Mouse (Mus musculus) midbrain, embryonic 16.5 days (tissue): ENCODE results near the gene Socs4. TPM values are rescaled to one million over a fixed set of nuclear protein-coding genes. Genes with fewer than 3 reads are reported as not detected.

Experiments
- ATAC-seq: fragments of 200-750 bp; cut with Nextera tagmentation; 2 replicates; pipeline ENCODE4 v1.8.0; 2017; ENCODE audit warnings: moderate TSS enrichment
- H3K27ac ChIP-seq: fragments of 300-500 bp; sonication (generic); 2 replicates; pipeline ENCODE4 v1.5.1; 2014; ENCODE audit warnings: mild to moderate bottlenecking, low read length, mixed read lengths
- H3K27me3 ChIP-seq: fragments of 300-500 bp; sonication (generic); 2 replicates; pipeline ENCODE4 v1.6.1; 2014; ENCODE audit warnings: low read depth, low read length, mixed read lengths; ENCODE audit not compliant: control insufficient read depth, insufficient read depth
- H3K36me3 ChIP-seq: fragments of 300-500 bp; sonication (generic); 2 replicates; pipeline ENCODE4 v1.6.1; 2014; ENCODE audit warnings: mild to moderate bottlenecking, low read length, moderate library complexity, mixed read lengths; ENCODE audit not compliant: control insufficient read depth, insufficient read depth
- H3K4me1 ChIP-seq: fragments of 300-500 bp; sonication (generic); 2 replicates; pipeline ENCODE4 v1.6.1; 2014; ENCODE audit warnings: mild to moderate bottlenecking, low read length, mixed read lengths; ENCODE audit not compliant: control insufficient read depth, insufficient read depth
- H3K4me2 ChIP-seq: fragments of 300-500 bp; sonication (generic); 2 replicates; pipeline ENCODE4 v1.6.1; 2014; ENCODE audit warnings: mild to moderate bottlenecking, low read length, mixed read lengths
- H3K4me3 ChIP-seq: fragments of 300-500 bp; sonication (generic); 2 replicates; pipeline ENCODE4 v1.5.1; 2014; ENCODE audit warnings: low read depth, mild to moderate bottlenecking, low read length, moderate library complexity, mixed read lengths
- H3K9ac ChIP-seq: fragments of 300-500 bp; sonication (generic); 2 replicates; pipeline ENCODE4 v1.6.1; 2014; ENCODE audit warnings: low read depth, low read length, mixed read lengths
- H3K9me3 ChIP-seq: fragments of 300-500 bp; sonication (generic); replicated peaks from 2 replicates; pipeline ENCODE4 v1.6.1; 2014; ENCODE audit warnings: mild to moderate bottlenecking, low read length, mixed read lengths; ENCODE audit not compliant: control insufficient read depth, poor library complexity, severe bottlenecking
- WGBS: fragments of 180-500 bp; shearing (Covaris S2); extraction: QIAGEN DNeasy Blood & Tissue Kit; methylation state at CpG from one replicate; pipeline ENCODE4 v1.1.7; 2014; 5-methylcytosine and 5-hydroxymethylcytosine counted together
- polyA plus RNA-seq: library from polyadenylated mRNA; unstranded; fragments of >200 nt; fragmentation: Nextera tagmentation; extraction: Ambion mirVana; gene quantifications from 2 replicates; pipeline ENCODE4 v1.2.1, GENCODE M21; 2015

The Socs4 gene
- polyA plus RNA-seq, 1 experiment from 2014 or later, result 1.7 TPM

DNA sequence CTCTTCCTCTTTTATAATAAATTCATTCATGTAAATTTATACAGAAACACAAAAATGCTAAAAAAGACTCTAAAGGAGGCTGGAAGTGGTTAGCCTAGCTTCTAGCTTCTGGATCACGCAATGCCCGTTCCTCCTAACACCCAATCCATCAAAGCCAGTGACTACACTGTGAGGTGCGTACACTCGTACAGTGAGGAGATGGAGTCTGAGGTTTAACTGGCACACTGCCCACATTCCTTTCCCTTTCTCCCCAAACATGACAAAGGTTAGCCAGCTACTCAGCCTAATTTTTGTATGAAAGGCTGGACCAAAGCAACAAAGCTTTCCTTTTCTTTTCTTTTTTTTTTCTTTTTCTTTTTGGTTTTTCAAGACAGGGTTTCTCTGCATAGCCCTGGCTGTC, 34.0 kb upstream of the Socs4 start:
- Histone ChIP-seq H3K27me3 (no peaks in the 10 kb centered on the region), H3K4me3 (no peak overlapping the region), H3K27ac (no peak overlapping the region), H3K9ac (no peak overlapping the region), H3K36me3 (peaks cover 20% of the 10 kb centered on the region), H3K9me3 (no peaks in the 10 kb centered on the region), H3K4me1 (no peaks in the 10 kb centered on the region), H3K4me2 (no peak overlapping the region)
- no peak for ATAC-seq
- 62% methylated on average over 4 of the region's 4 CpGs for WGBS

DNA sequence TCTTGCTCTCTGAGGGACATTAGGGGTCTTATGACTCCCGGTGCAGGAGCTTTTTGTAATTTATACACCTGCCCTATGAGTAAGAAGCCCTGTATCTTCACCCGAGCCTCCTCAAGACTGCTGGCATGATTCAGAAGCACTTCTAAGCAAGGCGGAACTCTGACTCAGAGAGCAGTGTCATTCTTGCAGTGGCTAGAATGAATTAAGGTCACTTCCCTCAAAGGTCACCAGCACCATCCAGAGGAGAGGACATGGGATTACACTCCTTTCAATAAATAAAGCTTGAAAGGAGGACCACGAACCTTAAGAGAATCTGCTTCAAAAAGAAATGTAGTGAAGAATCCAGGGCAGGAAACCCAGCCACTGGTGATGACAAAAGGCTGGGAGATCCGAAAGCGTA, 26.9 kb upstream of the Socs4 start:
- H3K9me3 ChIP-seq, result no peaks in the 10 kb centered on the region
- no peak for ATAC-seq
- no peak overlapping the region for H3K4me2 ChIP-seq
- no peak overlapping the region for H3K4me3 ChIP-seq
- 86% methylated on average over 6 of the region's 6 CpGs for WGBS
- no peaks in the 10 kb centered on the region for H3K4me1 ChIP-seq
- H3K36me3 ChIP-seq, result peaks cover 14% of the 10 kb centered on the region; the same call in 1 of the 2 replicates
- no peak overlapping the region for H3K27ac ChIP-seq
- H3K27me3 ChIP-seq, result no peaks in the 10 kb centered on the region
- no peak overlapping the region for H3K9ac ChIP-seq

DNA sequence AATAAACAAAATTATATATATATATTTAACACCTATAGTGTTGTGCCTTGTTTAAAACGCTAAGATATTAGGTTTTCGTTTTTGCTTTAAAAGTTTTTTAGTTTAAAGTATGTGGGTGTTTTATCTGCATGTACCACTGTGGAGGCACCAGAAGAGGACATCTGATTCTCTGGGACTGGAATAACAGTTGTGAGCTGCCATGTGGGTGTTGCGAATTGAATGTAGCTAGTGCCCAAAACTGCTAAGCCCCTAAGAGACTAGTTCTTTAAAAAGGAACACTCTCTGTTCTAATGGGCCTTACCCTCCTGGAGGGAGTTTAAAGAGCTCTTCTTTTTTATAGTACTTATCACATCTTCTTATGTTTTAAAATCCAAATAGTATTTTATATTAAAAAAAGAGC, 11.9 kb upstream of the Socs4 start:
- H3K36me3 ChIP-seq, result peaks cover 15% of the 10 kb centered on the region; the same call in 1 of the 2 replicates
- H3K4me1 ChIP-seq, result no peaks in the 10 kb centered on the region
- no peak overlapping the region for H3K4me2 ChIP-seq
- no peaks in the 10 kb centered on the region for H3K27me3 ChIP-seq
- no peak overlapping the region for H3K9ac ChIP-seq
- no peak overlapping the region for H3K4me3 ChIP-seq
- no peak for ATAC-seq
- H3K27ac ChIP-seq, result no peak overlapping the region
- no peaks in the 10 kb centered on the region for H3K9me3 ChIP-seq
- WGBS, result 96% methylated on average over 3 of the region's 3 CpGs

DNA sequence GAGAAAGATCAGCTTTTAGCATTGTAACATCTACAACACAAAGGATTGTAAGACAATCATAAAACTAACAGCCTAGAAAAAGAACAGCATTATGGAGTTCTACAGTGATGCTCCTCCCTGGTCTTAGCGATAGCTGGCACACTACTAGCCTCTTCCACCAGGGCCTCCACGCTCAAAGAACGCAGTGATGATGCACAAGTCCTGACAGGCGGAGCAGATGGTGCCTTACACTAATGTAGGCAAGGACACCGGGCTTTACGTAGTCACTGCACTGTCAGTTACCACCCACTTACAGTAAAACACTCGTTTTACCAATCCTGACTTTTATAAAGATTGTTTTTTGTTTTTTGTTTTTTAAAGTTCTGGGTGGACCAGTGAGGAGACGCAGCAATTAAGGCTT, 10.9 kb upstream of the Socs4 start:
- no peak for ATAC-seq
- Histone ChIP-seq H3K27ac (no peak overlapping the region), H3K27me3 (no peaks in the 10 kb centered on the region), H3K36me3 (peaks cover 17% of the 10 kb centered on the region; the same call in 1 of the 2 replicates), H3K4me1 (no peaks in the 10 kb centered on the region), H3K9ac (no peak overlapping the region), H3K4me2 (no peak overlapping the region), H3K4me3 (no peak overlapping the region), H3K9me3 (no peaks in the 10 kb centered on the region)
- 95% methylated on average over 8 of the region's 8 CpGs for WGBS

DNA sequence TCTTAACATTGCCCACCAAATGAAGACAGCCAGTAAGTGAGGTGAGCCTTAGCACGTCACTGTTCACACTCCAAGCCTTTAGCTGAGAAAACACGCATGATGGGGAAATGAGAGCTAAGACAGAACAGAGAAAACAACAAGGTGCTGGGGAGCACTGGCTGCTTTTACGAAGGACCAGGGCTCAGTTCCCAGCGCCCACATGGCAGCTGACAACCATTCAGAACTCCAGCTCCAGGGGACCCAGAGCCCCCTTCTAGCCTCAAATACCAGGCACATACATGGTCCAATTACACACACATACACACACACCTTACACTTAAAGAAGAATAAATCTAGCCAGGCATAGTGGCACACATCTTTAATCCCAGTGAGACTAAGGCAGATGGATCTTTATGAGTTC, 7.7 kb upstream of the Socs4 start:
- no peak overlapping the region for H3K4me2 ChIP-seq
- no peak overlapping the region for H3K27ac ChIP-seq
- WGBS, result 98% methylated on average over 4 of the region's 4 CpGs
- H3K9me3 ChIP-seq, result no peaks in the 10 kb centered on the region
- H3K9ac ChIP-seq, result no peak overlapping the region
- peaks cover 17% of the 10 kb centered on the region; the same call in 1 of the 2 replicates for H3K36me3 ChIP-seq
- ATAC-seq, result no peak
- H3K4me3 ChIP-seq, result no peak overlapping the region
- no peaks in the 10 kb centered on the region for H3K4me1 ChIP-seq
- no peaks in the 10 kb centered on the region for H3K27me3 ChIP-seq

DNA sequence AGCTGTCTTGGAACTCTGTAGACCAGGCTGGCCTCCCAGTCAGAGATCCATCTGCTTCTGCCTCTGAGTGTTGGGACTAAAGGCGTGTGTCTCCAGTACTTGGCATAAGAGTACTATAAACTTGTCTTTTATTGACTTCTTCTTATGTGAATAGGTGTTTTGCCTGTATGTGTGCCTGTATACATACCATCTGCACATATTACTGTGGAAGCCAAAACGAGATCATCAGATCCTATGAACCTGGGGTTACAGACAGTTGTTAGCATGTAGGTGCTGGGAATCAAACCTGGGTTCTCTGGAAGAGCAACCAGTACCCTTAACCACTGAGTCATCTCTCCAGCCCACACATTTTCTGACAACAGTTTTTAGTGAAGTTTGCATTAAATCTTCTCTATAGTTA, 7.0 kb upstream of the Socs4 start:
- H3K9ac ChIP-seq, result no peak overlapping the region
- H3K9me3 ChIP-seq, result no peaks in the 10 kb centered on the region
- no peak overlapping the region for H3K4me3 ChIP-seq
- WGBS, result 96% methylated on average over 2 of the region's 2 CpGs
- ATAC-seq, result no peak
- H3K4me1 ChIP-seq, result no peaks in the 10 kb centered on the region
- H3K27ac ChIP-seq, result no peak overlapping the region
- peaks cover 17% of the 10 kb centered on the region; the same call in 1 of the 2 replicates for H3K36me3 ChIP-seq
- H3K4me2 ChIP-seq, result no peak overlapping the region
- H3K27me3 ChIP-seq, result no peaks in the 10 kb centered on the region

DNA sequence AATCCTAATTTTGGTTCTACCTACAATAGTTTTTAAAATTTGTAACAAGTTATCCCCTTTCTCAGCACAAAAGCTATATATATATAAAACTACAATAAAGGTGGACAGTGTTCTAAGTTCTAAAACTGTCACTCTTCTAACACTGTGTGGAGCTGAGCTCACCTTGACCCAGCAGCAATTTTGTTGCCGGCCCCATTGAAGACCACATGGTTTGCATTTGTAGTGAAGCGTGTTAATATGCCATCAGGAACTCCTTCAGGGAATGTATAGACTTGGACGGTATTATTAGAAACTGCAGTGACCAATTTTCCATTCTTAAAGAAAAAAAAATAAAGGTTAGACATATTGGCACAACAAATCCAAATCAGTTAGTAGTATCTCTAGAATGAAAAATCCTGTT, 3.0 kb upstream of the Socs4 start:
- no peak overlapping the region for H3K9ac ChIP-seq
- no peaks in the 10 kb centered on the region for H3K27me3 ChIP-seq
- no peaks in the 10 kb centered on the region for H3K9me3 ChIP-seq
- H3K27ac ChIP-seq, result no peak overlapping the region
- WGBS, result 87% methylated on average over 3 of the region's 3 CpGs
- peaks cover 19% of the 10 kb centered on the region for H3K4me1 ChIP-seq
- ATAC-seq, result no peak
- no peak overlapping the region for H3K4me3 ChIP-seq
- peaks cover 9% of the 10 kb centered on the region; the same call in 1 of the 2 replicates for H3K36me3 ChIP-seq
- no peak overlapping the region for H3K4me2 ChIP-seq

DNA sequence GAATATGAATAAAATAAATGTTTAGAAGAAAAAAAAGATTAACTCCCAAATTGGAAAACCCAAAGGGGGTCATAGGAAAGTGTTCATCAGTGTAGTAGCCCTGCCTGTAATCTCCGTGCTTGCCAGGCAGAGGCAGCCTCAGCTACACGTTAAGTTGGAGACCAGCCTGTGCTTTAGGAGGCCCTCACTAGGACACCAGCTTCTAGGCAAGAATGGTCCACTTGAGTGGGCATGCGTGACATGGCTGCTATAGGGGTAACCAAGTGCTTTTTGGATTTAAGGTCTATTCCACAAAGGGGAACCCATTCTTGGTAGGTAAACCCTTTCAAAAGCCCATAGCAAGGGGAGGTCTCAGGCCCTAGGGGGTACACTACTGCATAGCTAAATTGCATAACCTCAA, 1.3 kb upstream of the Socs4 start:
- Histone ChIP-seq H3K4me3 (peak overlapping the region; percentile 92), H3K4me1 (peaks cover 19% of the 10 kb centered on the region), H3K9ac (peak overlapping the region; percentile 34; the same call in 1 of the 2 replicates), H3K4me2 (peak overlapping the region; percentile 74), H3K36me3 (no peaks in the 10 kb centered on the region), H3K27ac (no peak overlapping the region), H3K27me3 (no peaks in the 10 kb centered on the region), H3K9me3 (no peaks in the 10 kb centered on the region)
- 32% methylated on average over 3 of the region's 3 CpGs for WGBS
- no peak for ATAC-seq

DNA sequence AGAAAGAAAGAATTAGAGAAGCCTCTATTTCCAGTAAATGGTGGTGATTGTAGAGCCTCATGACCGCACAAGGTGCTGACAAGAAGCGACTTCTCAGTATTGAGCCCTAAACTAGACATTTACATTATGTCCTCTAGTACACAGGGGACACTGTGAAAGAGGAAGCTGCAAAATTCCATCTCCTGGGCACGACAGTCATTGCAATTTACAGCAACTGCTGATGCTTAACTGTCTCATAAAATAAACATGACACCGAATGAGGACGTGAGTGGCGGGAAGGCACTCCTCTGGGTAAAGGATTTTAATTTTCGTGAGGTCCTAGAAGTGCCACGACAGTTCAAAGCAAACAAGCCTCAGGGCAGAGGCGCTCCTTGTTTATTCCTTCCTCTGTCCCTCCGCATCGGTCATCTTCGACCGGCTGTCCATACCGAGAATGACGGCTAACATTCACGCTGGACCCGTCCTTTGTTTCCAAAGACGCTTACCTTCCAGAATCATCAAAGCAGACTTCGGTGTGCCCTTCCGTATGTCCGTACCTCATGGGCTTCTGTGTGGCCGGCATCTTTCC, 611 bp upstream of the Socs4 start:
- Histone ChIP-seq H3K4me3 (peak overlapping the region; percentile 92), H3K4me2 (peak overlapping the region; percentile 74), H3K9me3 (no peaks in the 10 kb centered on the region), H3K27me3 (no peaks in the 10 kb centered on the region), H3K36me3 (no peaks in the 10 kb centered on the region), H3K9ac (peak overlapping the region; percentile 93), H3K27ac (peak overlapping the region; percentile 96), H3K4me1 (peaks cover 19% of the 10 kb centered on the region)
- WGBS, result 2% methylated on average over 22 of the region's 22 CpGs
- ATAC-seq, result peak; percentile 50
